8 mouse cellular contexts compared by ENCODE assay signal in the genomic region with DNA sequence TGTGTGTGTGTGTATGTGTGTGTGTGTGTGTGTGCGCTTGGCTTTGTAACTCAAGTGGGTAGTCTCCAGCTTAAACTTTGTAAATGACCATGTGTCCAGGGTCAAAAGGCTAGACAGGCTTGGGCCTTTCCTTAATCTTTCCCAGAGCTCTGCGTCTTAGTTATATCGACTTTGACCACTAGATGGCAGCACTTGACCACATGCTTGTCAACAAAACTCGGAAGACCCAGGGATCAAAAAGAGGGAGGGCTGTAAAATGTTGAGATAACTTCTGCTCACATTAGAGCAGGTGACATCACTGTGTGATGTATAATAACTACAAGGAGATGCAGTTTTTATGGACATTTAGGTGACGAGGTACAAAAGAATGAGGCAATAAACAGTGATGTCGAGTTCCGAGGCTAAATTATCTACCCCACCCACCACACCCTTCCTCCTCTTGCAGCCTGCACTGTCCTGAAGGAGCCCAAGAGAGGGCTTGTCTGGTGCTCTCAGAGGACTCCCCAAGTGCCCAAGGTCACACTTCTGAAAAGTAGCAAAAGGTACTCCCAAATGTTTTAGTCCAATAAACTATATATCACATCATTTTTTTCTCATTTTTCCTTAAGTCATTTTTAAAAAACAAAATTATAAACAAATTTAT. TPM values are rescaled to one million over a fixed set of nuclear protein-coding genes. Genes with fewer than 3 reads are reported as not detected.
DNase-seq lines count a peak whose midpoint lies in the region; ATAC-seq and TF ChIP-seq lines count a peak whose summit lies in the region.

No protein-coding gene starts in this region.

- TF ChIP-seq CTCF in heart, adult 2 months (IDR thresholded peaks at IDR 0.05), result peak; percentile 83
- peak; percentile 94 for TF ChIP-seq CTCF in midbrain, postnatal 0 days (IDR thresholded peaks at IDR 0.05)
- TF ChIP-seq CTCF in testis, adult 2 months (IDR thresholded peaks at IDR 0.05; ENCODE audit: control insufficient read depth, insufficient read depth, insufficient replicate concordance, low read depth, low read length), result peak; percentile 20; the same call in 1 of the 2 replicates

- WGBS in heart, adult 2 months, result 3% methylated on average over 7 of the region's 7 CpGs
- 17% methylated on average over 7 of the region's 7 CpGs for WGBS in limb, embryonic 11.5 days
- 15% methylated on average over 7 of the region's 7 CpGs for WGBS in midbrain, postnatal 0 days

- H3K9ac ChIP-seq in heart, adult 2 months (ENCODE audit: low read depth, low read length), result no peak overlapping the region
- H3K9ac ChIP-seq in limb, embryonic 11.5 days (ENCODE audit: low read length), result no peak overlapping the region
- H3K9ac ChIP-seq in midbrain, postnatal 0 days (replicated peaks; ENCODE audit: low read length, poor library complexity, severe bottlenecking), result no peak overlapping the region

- no peak overlapping the region for H3K4me2 ChIP-seq in limb, embryonic 11.5 days (ENCODE audit: low read depth, severe bottlenecking)
- no peak overlapping the region for H3K4me2 ChIP-seq in midbrain, postnatal 0 days (ENCODE audit: low read depth, low read length, poor library complexity, severe bottlenecking)

- H3K36me3 ChIP-seq in heart, adult 2 months (ENCODE audit: control insufficient read depth, insufficient read depth, low read length), result no peaks in the 10 kb centered on the region
- no peaks in the 10 kb centered on the region for H3K36me3 ChIP-seq in limb, embryonic 11.5 days (ENCODE audit: control insufficient read depth, insufficient read depth, low read length)
- H3K36me3 ChIP-seq in midbrain, postnatal 0 days (ENCODE audit: insufficient read depth, low read length), result no peaks in the 10 kb centered on the region
- H3K36me3 ChIP-seq in testis, adult 2 months (ENCODE audit: control insufficient read depth, insufficient read depth, low read length), result no peaks in the 10 kb centered on the region

- H3K27ac ChIP-seq in heart, adult 2 months, result no peak overlapping the region
- no peak overlapping the region for H3K27ac ChIP-seq in limb, embryonic 11.5 days (replicated peaks; ENCODE audit: low read depth, low read length)
- H3K27ac ChIP-seq in midbrain, postnatal 0 days (ENCODE audit: low read depth, low read length), result no peak overlapping the region
- H3K27ac ChIP-seq in testis, adult 2 months (ENCODE audit: control insufficient read depth, insufficient read depth, low read depth, low read length), result no peak overlapping the region

- no peaks in the 10 kb centered on the region for H3K9me3 ChIP-seq in limb, embryonic 11.5 days (ENCODE audit: control insufficient read depth, low read length)
- H3K9me3 ChIP-seq in midbrain, postnatal 0 days (ENCODE audit: low read length), result no peaks in the 10 kb centered on the region

- peak; percentile 81 to 84 for DNase-seq in B cell, adult 2 months
- peak; percentile 65 to 80 for DNase-seq in adrenal gland, adult 18-20 months (ENCODE audit: low spot score in 2 of 2)
- peak; percentile 86 for DNase-seq in embryo, embryonic 11 days
- peak; percentile 58 to 59 for DNase-seq in heart, adult 2 months
- DNase-seq in kidney, adult 9 months, result peak; percentile 88
- DNase-seq in limb, embryonic 11.5 days (ENCODE audit: low spot score), result peak; percentile 81
- peak; percentile 86 for DNase-seq in midbrain, postnatal 0 days (ENCODE audit: low spot score)

- TF ChIP-seq EP300 in heart, adult 2 months (IDR thresholded peaks at IDR 0.05; ENCODE audit: insufficient read depth, low read depth, low read length), result no peak

- H3K27me3 ChIP-seq in heart, adult 2 months (ENCODE audit: control insufficient read depth, insufficient read depth, low read length), result no peaks in the 10 kb centered on the region
- H3K27me3 ChIP-seq in limb, embryonic 11.5 days (ENCODE audit: control insufficient read depth, insufficient read depth, low read length), result no peaks in the 10 kb centered on the region
- no peaks in the 10 kb centered on the region for H3K27me3 ChIP-seq in midbrain, postnatal 0 days (ENCODE audit: insufficient read depth, low read length)
- no peaks in the 10 kb centered on the region for H3K27me3 ChIP-seq in testis, adult 2 months (ENCODE audit: control insufficient read depth, insufficient read depth, low read length)

- TF ChIP-seq POLR2A in heart, adult 2 months (IDR thresholded peaks at IDR 0.05; ENCODE audit: insufficient read depth, low read depth, low read length), result no peak
- TF ChIP-seq POLR2A in testis, adult 2 months (IDR thresholded peaks at IDR 0.05; ENCODE audit: control insufficient read depth, low read depth, low read length), result no peak

- H3K79me2 ChIP-seq in heart, adult 2 months (replicated peaks; ENCODE audit: control insufficient read depth, insufficient read depth, low read length), result no peaks in the 10 kb centered on the region

- no peak overlapping the region for H3K4me3 ChIP-seq in heart, adult 2 months
- no peak overlapping the region for H3K4me3 ChIP-seq in limb, embryonic 11.5 days (ENCODE audit: low read depth, low read length)
- no peak overlapping the region for H3K4me3 ChIP-seq in midbrain, postnatal 0 days (ENCODE audit: low read depth, low read length)
- no peak overlapping the region for H3K4me3 ChIP-seq in testis, adult 2 months (ENCODE audit: control insufficient read depth, low read depth, low read length)

- intact Hi-C loops in heart, adult 2 months (cut with DNase I), result loop anchor here (5.0 to 10.0 kb wide), 5 partner anchors 47 to 380 kb away; a partner anchor contains a TSS

- no peaks in the 10 kb centered on the region; the same call in 1 of the 2 replicates for H3K4me1 ChIP-seq in heart, adult 2 months (ENCODE audit: control insufficient read depth, insufficient read depth, low read length)
- no peaks in the 10 kb centered on the region for H3K4me1 ChIP-seq in limb, embryonic 11.5 days (ENCODE audit: control insufficient read depth, insufficient read depth, low read length)
- H3K4me1 ChIP-seq in midbrain, postnatal 0 days (ENCODE audit: insufficient read depth, low read length), result no peaks in the 10 kb centered on the region
- peaks cover 6% of the 10 kb centered on the region for H3K4me1 ChIP-seq in testis, adult 2 months (ENCODE audit: control insufficient read depth, insufficient read depth, low read length)

- peak; percentile 68; the same call in 1 of the 2 replicates for ATAC-seq in limb, embryonic 11.5 days (ENCODE audit: insufficient number of reproducible peaks, low FRiP score, low TSS enrichment, low read depth)
- ATAC-seq in midbrain, postnatal 0 days (ENCODE audit: low FRiP score), result peak; percentile 54; the same call in 1 of the 2 replicates

RNA-seq across cellular contexts. Expression of a gene that starts 43.3 kb away (rescaled TPM):
- total RNA-seq in adrenal gland, adult 18-20 months (2021), result not detected
- not detected for total RNA-seq in heart, adult 2 months (2021)
- not detected in 2 replicates for polyA plus RNA-seq in heart, adult 2 months (2012; rRNA removed)
- polyA plus RNA-seq in limb, embryonic 11.5 days (2014; fragmentation: Nextera tagmentation; extraction: Ambion mirVana), result 0.09 TPM in 1 of 2 replicates, not detected in the other
- 7.5 and 8.4 TPM in 2 replicates for total RNA-seq in midbrain, postnatal 0 days (2014; rRNA removed)
- 3.8 and 5.0 TPM in 2 replicates for polyA plus RNA-seq in midbrain, postnatal 0 days (2015; fragmentation: Nextera tagmentation; extraction: Ambion mirVana)
- 0.12 and 0.18 TPM in 2 replicates for polyA plus RNA-seq in testis, adult 2 months (2012; rRNA removed)

RNA-seq across cellular contexts. Expression of a gene that starts 47.7 kb away (rescaled TPM):
- 10 to 100 TPM; 65.1 to 78.0 TPM for total RNA-seq in adrenal gland, adult 18-20 months (2021)
- total RNA-seq in heart, adult 2 months (2021), result 10 to 100 TPM; 20.6 to 30.2 TPM
- polyA plus RNA-seq in heart, adult 2 months (2012; rRNA removed), result 10.7 and 16.5 TPM in 2 replicates
- 6.9 and 7.6 TPM in 2 replicates for polyA plus RNA-seq in limb, embryonic 11.5 days (2014; fragmentation: Nextera tagmentation; extraction: Ambion mirVana)
- total RNA-seq in midbrain, postnatal 0 days (2014; rRNA removed), result 32.3 and 36.0 TPM in 2 replicates
- 18.2 and 18.9 TPM in 2 replicates for polyA plus RNA-seq in midbrain, postnatal 0 days (2015; fragmentation: Nextera tagmentation; extraction: Ambion mirVana)
- 12.1 and 13.8 TPM in 2 replicates for polyA plus RNA-seq in testis, adult 2 months (2012; rRNA removed)

Comparison
In these comparisons a context has a peak if more than half of its experiments do, and no peak if none do; other contexts are left out.
1. CTCF ChIP-seq: peak in every context shown above with its lines; median percentile 94 in midbrain, postnatal 0 days; 83 in heart, adult 2 months; 20 in testis, adult 2 months.